Mouse (Mus musculus) megakaryocyte, embryonic 14.5 days (primary cell): Measurements from ENCODE around the gene Rbx1. TPM values are rescaled to one million over a fixed set of nuclear protein-coding genes. Genes with fewer than 3 reads are reported as not detected.

ENCODE experiments used
- H3K27me3 ChIP-seq: replicated peaks from 2 replicates; pipeline ENCODE3; 2012; ENCODE audit warnings: inconsistent platforms
- H3K36me3 ChIP-seq: replicated peaks from 2 replicates; pipeline ENCODE3; 2012; ENCODE audit warnings: low read length, inconsistent platforms, mixed read lengths
- H3K4me1 ChIP-seq: 2 replicates; pipeline ENCODE4 v1.6.1; 2012; ENCODE audit warnings: inconsistent platforms
- H3K4me3 ChIP-seq: replicated peaks from 2 replicates; pipeline ENCODE3; 2012; ENCODE audit warnings: moderate library complexity, mild to moderate bottlenecking, inconsistent platforms
- H3K9me3 ChIP-seq: 2 replicates; pipeline ENCODE4 v1.6.1; 2012; ENCODE audit warnings: inconsistent platforms
- FLI1 ChIP-seq: IDR thresholded peaks from 2 replicates; pipeline ENCODE4 v1.6.1; 2012; ENCODE audit warnings: low read length, inconsistent platforms, mixed read lengths
- GATA1 ChIP-seq: IDR thresholded peaks from 3 replicates; pipeline ENCODE4 v1.6.1; 2012; ENCODE audit warnings: mixed read lengths, low read length, inconsistent platforms, borderline replicate concordance
- polyA plus RNA-seq: library from polyadenylated mRNA; stranded (reverse); fragments of >175 nt; gene quantifications from 2 replicates; pipeline ENCODE4 v1.2.3, GENCODE M21; 2012; ENCODE audit warnings: low replicate concordance; ENCODE audit not compliant: insufficient read depth

Rbx1 gene
- polyA plus RNA-seq, 1 experiment: 67.6 TPM

GRCm38 (mm10) chr15:81480977-81481379 lies 14.9 kb downstream of the Rbx1 start:
- Histone ChIP-seq H3K4me3 (peak overlapping the region; percentile 89), H3K9me3 (peaks cover 6% of the 10 kb centered on the region), H3K27me3 (no peaks in the 10 kb centered on the region), H3K36me3 (peaks cover 13% of the 10 kb centered on the region), H3K4me1 (peaks cover 45% of the 10 kb centered on the region)
- no peak for TF ChIP-seq FLI1

- peaks cover 5% of the 10 kb centered on the region for H3K36me3 ChIP-seq
- no peak for TF ChIP-seq GATA1
- no peak for TF ChIP-seq FLI1
- peaks cover 2% of the 10 kb centered on the region for H3K27me3 ChIP-seq
- peaks cover 50% of the 10 kb centered on the region for H3K4me1 ChIP-seq
- peaks cover 6% of the 10 kb centered on the region for H3K9me3 ChIP-seq
- no peak overlapping the region for H3K4me3 ChIP-seq
Observed at GRCm38 (mm10) chr15:81482966-81483365, 16.9 kb downstream of the Rbx1 start.

- Histone ChIP-seq H3K36me3 (peaks cover 5% of the 10 kb centered on the region), H3K9me3 (peaks cover 6% of the 10 kb centered on the region), H3K4me3 (peak overlapping the region; percentile 33), H3K4me1 (peaks cover 45% of the 10 kb centered on the region), H3K27me3 (peaks cover 2% of the 10 kb centered on the region)
- TF ChIP-seq FLI1: no peak
- no peak for TF ChIP-seq GATA1
Observed at GRCm38 (mm10) chr15:81483691-81484090, 17.6 kb downstream of the Rbx1 start.

- TF ChIP-seq GATA1 (no peak), FLI1 (no peak)
- peaks cover 6% of the 10 kb centered on the region for H3K9me3 ChIP-seq
Observed at GRCm38 (mm10) chr15:81485483-81485882, 19.4 kb downstream of the Rbx1 start.

GRCm38 (mm10) chr15:81503466-81503865 lies 37.4 kb downstream of the Rbx1 start:
- no peaks in the 10 kb centered on the region for H3K36me3 ChIP-seq
- no peak for TF ChIP-seq FLI1

More at GRCm38 (mm10) chr15:81485483-81485882, 19.4 kb downstream of the Rbx1 start:
- H3K4me3 ChIP-seq: no peak overlapping the region
- H3K36me3 ChIP-seq: peaks cover 5% of the 10 kb centered on the region
- peaks cover 51% of the 10 kb centered on the region for H3K4me1 ChIP-seq
- H3K27me3 ChIP-seq: peaks cover 2% of the 10 kb centered on the region

GRCm38 (mm10) chr15:81503995-81504394 lies 37.9 kb downstream of the Rbx1 start:
- H3K27me3 ChIP-seq: no peaks in the 10 kb centered on the region
- peaks cover 11% of the 10 kb centered on the region for H3K4me1 ChIP-seq
- H3K9me3 ChIP-seq: no peaks in the 10 kb centered on the region
- TF ChIP-seq FLI1: no peak
- TF ChIP-seq GATA1: no peak
- no peak overlapping the region for H3K4me3 ChIP-seq
- H3K36me3 ChIP-seq: no peaks in the 10 kb centered on the region

More at GRCm38 (mm10) chr15:81503466-81503865, 37.4 kb downstream of the Rbx1 start:
- H3K4me1 ChIP-seq: peaks cover 11% of the 10 kb centered on the region
- H3K9me3 ChIP-seq: no peaks in the 10 kb centered on the region
- H3K27me3 ChIP-seq: no peaks in the 10 kb centered on the region
- no peak overlapping the region for H3K4me3 ChIP-seq

DNA sequence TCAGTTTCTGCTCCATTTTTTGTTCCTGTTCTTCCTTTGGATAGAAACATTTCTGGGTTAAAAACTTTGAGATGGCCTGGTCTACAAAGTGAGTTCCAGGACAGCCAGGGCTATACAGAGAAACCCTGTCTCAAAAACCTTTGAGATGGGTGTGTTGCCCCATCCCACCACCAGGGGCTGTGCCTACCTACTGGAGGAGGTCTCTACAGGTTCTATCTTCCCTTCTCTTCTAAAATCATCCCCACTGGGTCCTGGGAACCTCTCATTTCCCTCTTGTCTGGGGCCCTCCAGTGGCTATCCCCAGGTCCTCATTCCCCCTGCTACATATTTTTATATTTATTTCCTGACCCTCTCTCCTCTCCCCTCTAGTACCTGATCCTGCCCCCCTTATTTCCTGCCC lies 41.1 kb downstream of the Rbx1 start:
- Histone ChIP-seq H3K4me3 (no peak overlapping the region), H3K36me3 (no peaks in the 10 kb centered on the region), H3K27me3 (no peaks in the 10 kb centered on the region), H3K4me1 (peaks cover 30% of the 10 kb centered on the region), H3K9me3 (no peaks in the 10 kb centered on the region)
- TF ChIP-seq GATA1 (no peak), FLI1 (no peak)

DNA sequence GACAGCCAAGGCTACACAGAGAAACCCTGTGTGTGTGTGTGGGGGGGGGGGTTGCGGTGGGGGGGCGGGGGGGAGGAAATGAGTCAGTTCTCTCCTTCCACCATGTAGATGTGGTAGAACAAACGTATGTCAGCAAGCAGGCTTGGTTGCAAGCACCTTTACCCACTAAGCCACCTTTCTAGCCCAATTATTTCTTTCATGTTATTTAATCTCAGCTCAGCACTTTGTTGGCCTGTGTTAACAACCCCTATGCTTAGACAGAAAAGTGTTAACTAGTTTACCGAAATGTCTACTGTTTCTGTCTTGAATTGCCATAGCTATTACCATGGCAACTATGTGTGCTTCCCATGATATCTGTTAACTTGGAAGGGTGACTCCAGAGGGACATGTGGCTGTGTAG lies 44.5 kb downstream of the Rbx1 start:
- Histone ChIP-seq H3K9me3 (no peaks in the 10 kb centered on the region), H3K27me3 (no peaks in the 10 kb centered on the region), H3K4me3 (no peak overlapping the region), H3K4me1 (peaks cover 59% of the 10 kb centered on the region), H3K36me3 (no peaks in the 10 kb centered on the region)
- TF ChIP-seq FLI1 (no peak), GATA1 (no peak)

DNA sequence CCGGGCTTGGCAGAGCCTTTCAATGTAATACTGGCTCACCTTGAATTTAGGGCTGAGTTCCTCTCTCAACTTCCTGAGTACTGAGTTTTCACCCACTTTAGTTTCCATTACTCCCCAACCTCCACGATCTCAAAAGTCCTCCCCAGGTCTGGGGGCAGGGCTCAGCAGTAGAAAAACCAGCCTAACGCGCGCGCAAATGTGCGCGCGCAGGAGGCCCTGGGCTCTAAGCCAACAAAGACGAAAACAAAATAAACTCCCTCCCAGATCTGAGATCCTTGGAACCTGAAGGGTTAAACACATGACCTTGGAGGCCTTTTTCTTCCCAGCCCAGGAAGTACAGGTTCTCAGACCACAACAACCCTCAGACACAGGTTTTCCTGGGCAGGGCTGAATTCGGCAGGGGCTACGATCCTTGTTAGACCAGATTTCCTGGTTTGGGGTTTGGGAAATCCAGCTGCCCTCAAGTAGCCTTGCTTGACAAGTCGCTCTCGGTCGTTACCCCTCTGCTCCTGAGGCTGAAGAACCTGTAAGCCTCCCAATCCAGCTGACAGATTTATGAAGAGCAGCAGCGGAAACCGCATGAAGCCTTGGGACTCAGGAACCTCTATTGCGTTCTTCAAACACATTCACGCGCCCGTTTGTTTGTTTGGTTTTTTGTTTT lies 45.6 kb downstream of the Rbx1 start:
- Histone ChIP-seq H3K36me3 (no peaks in the 10 kb centered on the region), H3K4me3 (peak overlapping the region; percentile 89), H3K4me1 (peaks cover 59% of the 10 kb centered on the region), H3K27me3 (no peaks in the 10 kb centered on the region), H3K9me3 (no peaks in the 10 kb centered on the region)
- TF ChIP-seq FLI1 (no peak), GATA1 (no peak)

- Histone ChIP-seq H3K36me3 (no peaks in the 10 kb centered on the region), H3K4me1 (peaks cover 49% of the 10 kb centered on the region), H3K9me3 (no peaks in the 10 kb centered on the region), H3K27me3 (no peaks in the 10 kb centered on the region), H3K4me3 (peak overlapping the region; percentile 90)
- no peak for TF ChIP-seq FLI1
- no peak for TF ChIP-seq GATA1
Observed at GRCm38 (mm10) chr15:81514111-81514971, 48.2 kb downstream of the Rbx1 start.
